Mouse (Mus musculus) adrenal gland, adult (tissue): ENCODE results near the gene 4632433K11Rik.

Source experiments
- DNase-seq, 2 experiments: peaks; one replicate each; pipeline ENCODE4 v3.0.0; 2022 to 2023; ENCODE audit warnings: low spot score in 1 of 2; ENCODE audit not compliant: inconsistent age in 2 of 2

Gene 4632433K11Rik

GRCm38 (mm10) chr7:5083325-5084105, 49.6 kb downstream of the 4632433K11Rik start:
- no peak for DNase-seq
